Mouse (Mus musculus) left cerebral cortex, adult 2 months (tissue): ENCODE data around the gene Gpatch1. TPM values are rescaled to one million over a fixed set of nuclear protein-coding genes. Genes with fewer than 3 reads are reported as not detected.
A peak's percentile ranks its signal among the peaks of the same experiment; 100 is the strongest.

Experiments
- DNase-seq, 2 experiments: peaks; one replicate each; pipeline ENCODE4 v3.0.0; 2021 to 2022; ENCODE audit warnings: low spot score in 2 of 2, mixed read lengths in 1 of 2; ENCODE audit errors: extremely low spot score in 1 of 2
- H3K27ac ChIP-seq: fragments of 200-600 bp; 2 replicates; pipeline ENCODE4 v1.8.1; 2022
- H3K4me3 ChIP-seq: fragments of 200-600 bp; 2 replicates; pipeline ENCODE4 v1.8.1; 2022
- CTCF ChIP-seq: fragments of 200-600 bp; IDR thresholded peaks from 2 replicates; pipeline ENCODE4 v1.8.1; 2022; ENCODE audit warnings: antibody characterized with exemption, mild to moderate bottlenecking, moderate library complexity
- intact Hi-C: fragments of 180-260 bp; cut with DNase I; formaldehyde crosslinking; loops from one replicate; pipeline ENCODE4 v1.15.1; 2025
- long read RNA-seq, 2 experiments: library from polyadenylated mRNA; stranded (forward); transcript quantifications; one replicate each; pipeline ENCODE4 v2.0.0; 2021; ENCODE audit warnings: borderline mapping rate in 2 of 2
- total RNA-seq, 2 experiments: library from RNA; stranded (reverse); gene quantifications; 2 replicates each; pipeline ENCODE4 v1.2.3; 2021

Gpatch1 gene
- total RNA-seq = 10 to 100 TPM; 27.3 to 27.7 TPM
- long read RNA-seq, experiment 1, transcript Gpatch1-201 (20 exons, 3,065 nt) = major isoform, 49 of 56 reads
- long read RNA-seq, experiment 1, partial matches to known transcripts = 2 of 56 reads
- long read RNA-seq, experiment 1, other reads (novel, unspliced or antisense) = 5 of 56 reads
- long read RNA-seq, experiment 2, transcript Gpatch1-201 (20 exons, 3,065 nt) = major isoform, 26 of 42 reads
- long read RNA-seq, experiment 2, partial matches to known transcripts = 5 of 42 reads
- long read RNA-seq, experiment 2, other reads (novel, unspliced or antisense) = 11 of 42 reads

GRCm38 (mm10) chr7:35317729-35318609 is at the start of gene Gpatch1:
Gene Gpatch1 (minus strand): TSS chr7:35318440.
- no peak; the same call in 1 of the 2 replicates for TF ChIP-seq CTCF
- intact Hi-C loops = loop anchor here (5.0 kb wide), 1 partner anchor 74 kb away; no protein-coding TSS in a partner anchor
- peak; percentile 94 to 98 for DNase-seq
- H3K4me3 ChIP-seq = peak within 1 kb of the TSS; percentile 89
- H3K27ac ChIP-seq = peak within 1 kb of the TSS; percentile 81

DNA sequence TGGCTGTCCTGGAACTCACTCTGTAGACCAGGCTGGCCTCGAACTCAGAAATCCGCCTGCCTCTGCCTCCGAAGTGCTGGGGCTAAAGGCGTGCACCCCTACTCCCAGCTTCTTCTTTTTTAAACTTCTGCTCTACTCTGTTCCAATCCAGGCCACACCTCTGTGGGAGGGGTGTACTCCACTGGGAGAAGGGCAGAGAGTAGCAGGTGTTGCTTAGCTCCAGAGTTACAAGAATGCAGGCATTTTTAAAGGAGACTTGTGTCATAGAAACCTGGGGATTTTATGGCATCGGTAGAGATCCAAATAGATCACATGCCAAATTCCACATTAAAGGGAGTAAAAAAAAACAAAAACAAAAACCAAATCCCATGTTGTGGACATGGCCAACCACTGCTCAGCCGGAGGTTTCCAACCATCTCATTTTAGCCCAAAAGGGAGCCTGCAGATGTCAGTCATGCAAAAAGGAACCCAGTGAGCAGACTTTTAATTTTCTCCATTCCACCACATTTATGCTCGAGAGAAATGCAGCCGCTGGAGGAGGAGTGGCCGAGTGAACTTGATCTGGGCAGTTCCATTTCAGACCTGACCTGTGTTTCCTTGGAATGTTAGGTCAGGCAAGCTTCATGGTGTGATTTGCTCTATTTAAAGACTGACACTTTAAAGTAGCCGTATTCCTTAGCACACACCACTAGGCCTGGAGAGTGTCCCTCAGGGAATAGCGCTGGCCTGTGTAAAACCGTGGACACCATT is 47.1 kb upstream of the Gpatch1 start:
- DNase-seq = no peak
- intact Hi-C loops = no loop called here
- Histone ChIP-seq H3K27ac (no peak overlapping the region), H3K4me3 (no peak overlapping the region)
- no peak for TF ChIP-seq CTCF

GRCm38 (mm10) chr7:35362868-35363267 is 44.6 kb upstream of the Gpatch1 start:
- DNase-seq = no peak
- Histone ChIP-seq H3K4me3 (no peak overlapping the region), H3K27ac (no peak overlapping the region)
- TF ChIP-seq CTCF = no peak
- intact Hi-C loops = no loop called here

GRCm38 (mm10) chr7:35362253-35362652 is 44.0 kb upstream of the Gpatch1 start:
- no peak for TF ChIP-seq CTCF
- Histone ChIP-seq H3K4me3 (no peak overlapping the region), H3K27ac (no peak overlapping the region)
- no peak for DNase-seq
- intact Hi-C loops = no loop called here

- no peak for DNase-seq
- intact Hi-C loops = no loop called here
- Histone ChIP-seq H3K27ac (no peak overlapping the region), H3K4me3 (no peak overlapping the region)
- TF ChIP-seq CTCF = no peak
These were observed 39.4 kb upstream of the Gpatch1 start for GRCm38 (mm10) chr7:35357621-35358020.

- Histone ChIP-seq H3K27ac (no peak overlapping the region), H3K4me3 (no peak overlapping the region)
- intact Hi-C loops = no loop called here
- TF ChIP-seq CTCF = no peak
- DNase-seq = no peak
These were observed 37.1 kb upstream of the Gpatch1 start for GRCm38 (mm10) chr7:35355303-35355872.

- intact Hi-C loops = no loop called here
- TF ChIP-seq CTCF = no peak
- Histone ChIP-seq H3K4me3 (no peak overlapping the region), H3K27ac (no peak overlapping the region)
- DNase-seq = no peak
These were observed 35.1 kb upstream of the Gpatch1 start for GRCm38 (mm10) chr7:35353306-35353705.

DNA sequence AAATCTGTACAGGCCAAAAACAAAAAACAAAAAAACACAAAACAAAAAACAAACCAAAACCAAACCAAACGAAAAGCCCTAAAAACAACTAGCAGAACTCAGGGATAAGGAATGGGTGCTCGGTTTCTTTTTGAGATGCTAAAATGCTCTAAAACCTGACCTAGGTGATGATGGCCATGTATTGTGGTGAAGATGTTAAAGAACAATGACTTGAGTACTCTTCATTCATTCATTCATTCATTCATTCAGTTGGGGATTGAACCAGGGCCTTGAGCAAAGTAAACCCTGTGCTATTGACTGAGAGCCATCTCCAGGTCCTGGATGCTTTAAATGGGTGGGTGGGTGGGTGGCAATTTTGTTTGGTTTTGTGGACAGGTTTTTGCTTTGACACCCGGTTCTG is 32.9 kb upstream of the Gpatch1 start:
- no peak for DNase-seq
- H3K27ac ChIP-seq = no peak overlapping the region
- H3K4me3 ChIP-seq = no peak overlapping the region
- no peak for TF ChIP-seq CTCF
- intact Hi-C loops = no loop called here

GRCm38 (mm10) chr7:35349886-35350684 is 31.8 kb upstream of the Gpatch1 start:
- no peak for TF ChIP-seq CTCF
- Histone ChIP-seq H3K4me3 (no peak overlapping the region), H3K27ac (no peak overlapping the region)
- intact Hi-C loops = loop anchor here (1.0 kb wide), 1 partner anchor 43 kb away; no protein-coding TSS in a partner anchor
- no peak for DNase-seq

- intact Hi-C loops = loop anchor here (1.0 kb wide), 1 partner anchor 42 kb away; no protein-coding TSS in a partner anchor
- H3K4me3 ChIP-seq = no peak overlapping the region
- TF ChIP-seq CTCF = no peak
- DNase-seq = no peak
- no peak overlapping the region for H3K27ac ChIP-seq
These were observed 30.8 kb upstream of the Gpatch1 start for GRCm38 (mm10) chr7:35349022-35349421.
